Mouse (Mus musculus): ENCODE measurements around the gene Gm42715. TPM values are rescaled to one million over a fixed set of nuclear protein-coding genes. Genes with fewer than 3 reads are reported as not detected.

Gm42715 gene
- polyA plus RNA-seq, 1 experiment from 2014 or later: 8.7 TPM

Small RNA genes within 50 kb of the gene (microRNA-seq; reads per million reads assigned to microRNA genes)
- gene Gm47278 (not detected), gene Mir7060 (not detected)

Other genes with a start within 250 kb of the Gm42715 start
- 48.7 and 52.8 TPM in 2 replicates for gene Sephs2, start 245.5 kb upstream of the Gm42715 start, polyA plus RNA-seq (2015; fragmentation: Nextera tagmentation; extraction: Ambion mirVana)
- gene Itgal, start 223.3 kb upstream of the Gm42715 start, polyA plus RNA-seq (2015; fragmentation: Nextera tagmentation; extraction: Ambion mirVana): 3.3 and 8.1 TPM in 2 replicates
- gene Zfp768, start 174.0 kb upstream of the Gm42715 start, polyA plus RNA-seq (2015; fragmentation: Nextera tagmentation; extraction: Ambion mirVana): 17.1 and 20.0 TPM in 2 replicates
- gene Zfp747, start 143.5 kb upstream of the Gm42715 start, polyA plus RNA-seq (2015; fragmentation: Nextera tagmentation; extraction: Ambion mirVana): 5.3 and 5.5 TPM in 2 replicates
- 4.5 and 4.9 TPM in 2 replicates for gene 9130019O22Rik, start 132.4 kb upstream of the Gm42715 start, polyA plus RNA-seq (2015; fragmentation: Nextera tagmentation; extraction: Ambion mirVana)
- 4.7 and 5.6 TPM in 2 replicates for gene E430018J23Rik, start 126.0 kb upstream of the Gm42715 start, polyA plus RNA-seq (2015; fragmentation: Nextera tagmentation; extraction: Ambion mirVana)
- 6.5 and 6.6 TPM in 2 replicates for gene Zfp764, start 112.8 kb upstream of the Gm42715 start, polyA plus RNA-seq (2015; fragmentation: Nextera tagmentation; extraction: Ambion mirVana)
- 14.1 and 14.8 TPM in 2 replicates for gene Zfp688, start 97.5 kb upstream of the Gm42715 start, polyA plus RNA-seq (2015; fragmentation: Nextera tagmentation; extraction: Ambion mirVana)
- gene Zfp689, start 70.4 kb upstream of the Gm42715 start, polyA plus RNA-seq (2015; fragmentation: Nextera tagmentation; extraction: Ambion mirVana): 3.6 and 4.3 TPM in 2 replicates
- gene Prr14, start 60.0 kb upstream of the Gm42715 start, polyA plus RNA-seq (2015; fragmentation: Nextera tagmentation; extraction: Ambion mirVana): 31.6 and 31.8 TPM in 2 replicates
- gene Fbrs, start 40.4 kb upstream of the Gm42715 start, polyA plus RNA-seq (2015; fragmentation: Nextera tagmentation; extraction: Ambion mirVana): 8.3 and 8.9 TPM in 2 replicates
- 27.7 and 29.8 TPM in 2 replicates for gene Srcap, start 7.6 kb upstream of the Gm42715 start, polyA plus RNA-seq (2015; fragmentation: Nextera tagmentation; extraction: Ambion mirVana)
- 3.8 and 3.9 TPM in 2 replicates for gene Tmem265, start 41.8 kb downstream of the Gm42715 start, polyA plus RNA-seq (2015; fragmentation: Nextera tagmentation; extraction: Ambion mirVana)
- 33.2 and 36.6 TPM in 2 replicates for gene Phkg2, start 53.8 kb downstream of the Gm42715 start, polyA plus RNA-seq (2015; fragmentation: Nextera tagmentation; extraction: Ambion mirVana)
- 14.0 and 15.8 TPM in 2 replicates for gene Ccdc189, start 69.0 kb downstream of the Gm42715 start, polyA plus RNA-seq (2015; fragmentation: Nextera tagmentation; extraction: Ambion mirVana)
- 31.1 and 33.9 TPM in 2 replicates for gene Rnf40, start 69.2 kb downstream of the Gm42715 start, polyA plus RNA-seq (2015; fragmentation: Nextera tagmentation; extraction: Ambion mirVana)
- gene Zfp629, start 96.2 kb downstream of the Gm42715 start, polyA plus RNA-seq (2015; fragmentation: Nextera tagmentation; extraction: Ambion mirVana): 9.6 and 11.2 TPM in 2 replicates
- 36.9 and 37.5 TPM in 2 replicates for gene Bcl7c, start 189.3 kb downstream of the Gm42715 start, polyA plus RNA-seq (2015; fragmentation: Nextera tagmentation; extraction: Ambion mirVana)
- 6.2 and 6.6 TPM in 2 replicates for gene Ctf1, start 193.2 kb downstream of the Gm42715 start, polyA plus RNA-seq (2015; fragmentation: Nextera tagmentation; extraction: Ambion mirVana)
- 0.11 TPM in 2 replicates for gene Ctf2, start 212.6 kb downstream of the Gm42715 start, polyA plus RNA-seq (2015; fragmentation: Nextera tagmentation; extraction: Ambion mirVana)
- gene Fbxl19, start 225.0 kb downstream of the Gm42715 start, polyA plus RNA-seq (2015; fragmentation: Nextera tagmentation; extraction: Ambion mirVana): 1.3 and 2.1 TPM in 2 replicates